Mouse (Mus musculus) liver, embryonic 12.5 days (tissue): Measurements from ENCODE around the gene Tmem203. TPM values are rescaled to one million over a fixed set of nuclear protein-coding genes. Genes with fewer than 3 reads are reported as not detected.

Experiments
- ATAC-seq: fragments of 200-750 bp; cut with Nextera tagmentation; 2 replicates; pipeline ENCODE4 v1.8.0; 2017; ENCODE audit warnings: moderate number of reproducible peaks, mild to moderate bottlenecking, moderate library complexity
- H3K27ac ChIP-seq: fragments of 300-500 bp; sonication (generic); 2 replicates; pipeline ENCODE4 v1.5.1; 2016; ENCODE audit warnings: mild to moderate bottlenecking
- H3K27me3 ChIP-seq: fragments of 300-500 bp; sonication (generic); replicated peaks from 2 replicates; pipeline ENCODE4 v1.6.1; 2016; ENCODE audit warnings: mild to moderate bottlenecking, moderate library complexity
- H3K36me3 ChIP-seq: fragments of 300-500 bp; sonication (generic); 2 replicates; pipeline ENCODE4 v1.6.1; 2016; ENCODE audit warnings: mild to moderate bottlenecking, moderate library complexity
- H3K4me1 ChIP-seq: fragments of 300-500 bp; sonication (generic); 2 replicates; pipeline ENCODE4 v1.6.1; 2016
- H3K4me2 ChIP-seq: fragments of 300-500 bp; sonication (generic); 2 replicates; pipeline ENCODE4 v1.6.1; 2016; ENCODE audit warnings: mild to moderate bottlenecking, moderate library complexity
- H3K4me3 ChIP-seq: fragments of 300-500 bp; sonication (generic); 2 replicates; pipeline ENCODE4 v1.5.1; 2016; ENCODE audit warnings: mild to moderate bottlenecking, moderate library complexity
- H3K9ac ChIP-seq: fragments of 300-500 bp; sonication (generic); 2 replicates; pipeline ENCODE4 v1.6.1; 2016; ENCODE audit warnings: mild to moderate bottlenecking, moderate library complexity
- H3K9me3 ChIP-seq: fragments of 300-500 bp; sonication (generic); replicated peaks from 2 replicates; pipeline ENCODE4 v1.6.1; 2016; ENCODE audit warnings: mild to moderate bottlenecking, moderate library complexity
- WGBS: fragments of 180-500 bp; shearing (Covaris S2); methylation state at CpG from one replicate; pipeline ENCODE4 v1.1.7; 2016; ENCODE audit not compliant: insufficient replicate concordance; 5-methylcytosine and 5-hydroxymethylcytosine counted together
- polyA plus RNA-seq: library from polyadenylated mRNA; unstranded; fragments of >200 nt; fragmentation: Nextera tagmentation; extraction: Ambion mirVana; gene quantifications from 2 replicates; pipeline ENCODE4 v1.2.1, GENCODE M21; 2016

Tmem203 gene
- polyA plus RNA-seq, 1 experiment from 2014 or later = 16.2 TPM

DNA sequence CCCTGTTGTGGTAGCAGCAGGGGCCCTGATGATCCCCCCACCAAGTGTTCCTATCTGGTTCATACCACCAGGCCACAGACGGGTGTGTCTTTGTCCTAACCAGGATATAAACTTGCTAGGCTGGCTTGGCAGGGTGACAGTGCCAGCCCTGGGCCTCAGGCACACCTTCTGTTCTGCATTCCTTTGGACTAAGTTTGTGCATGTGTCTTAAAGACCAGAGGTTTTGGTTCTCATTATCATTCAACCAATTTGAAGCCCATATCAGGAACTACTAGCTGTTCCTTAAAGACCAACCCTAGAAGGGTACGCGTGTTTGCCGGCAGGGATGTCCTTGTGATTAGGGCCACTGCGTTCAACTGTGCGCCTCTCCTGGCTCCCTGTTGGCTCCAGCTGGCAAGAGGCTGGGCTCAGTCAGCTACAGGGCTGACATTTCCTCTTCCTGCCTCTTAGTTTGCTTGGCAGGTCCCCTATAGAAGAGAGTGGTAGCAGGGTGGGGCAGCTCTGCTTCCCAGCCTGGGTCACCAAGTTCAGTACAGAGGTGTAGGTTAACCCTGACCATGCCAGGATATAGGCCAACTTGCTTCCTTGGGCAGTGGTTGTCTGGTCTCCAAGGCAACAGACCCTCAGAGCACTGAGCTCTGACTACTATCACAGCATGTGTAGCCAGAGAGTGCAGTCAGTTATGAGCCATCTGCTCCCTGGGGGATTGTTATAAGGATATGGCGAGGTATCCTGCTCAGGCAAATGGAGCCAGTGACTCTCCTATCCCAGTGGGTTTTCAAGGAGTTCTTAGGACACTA is 31.8 kb downstream of the Tmem203 start:
- H3K9me3 ChIP-seq = no peaks in the 10 kb centered on the region
- H3K27me3 ChIP-seq = peaks cover 44% of the 10 kb centered on the region
- peaks cover 45% of the 10 kb centered on the region for H3K36me3 ChIP-seq
- H3K4me1 ChIP-seq = peaks cover 25% of the 10 kb centered on the region
- WGBS = 33% methylated on average over 7 of the region's 7 CpGs
- H3K27ac ChIP-seq = no peak overlapping the region
- H3K4me2 ChIP-seq = peak overlapping the region; percentile 21
- H3K9ac ChIP-seq = no peak overlapping the region
- no peak overlapping the region for H3K4me3 ChIP-seq
- ATAC-seq = peak; percentile 56; the same call in 1 of the 2 replicates

DNA sequence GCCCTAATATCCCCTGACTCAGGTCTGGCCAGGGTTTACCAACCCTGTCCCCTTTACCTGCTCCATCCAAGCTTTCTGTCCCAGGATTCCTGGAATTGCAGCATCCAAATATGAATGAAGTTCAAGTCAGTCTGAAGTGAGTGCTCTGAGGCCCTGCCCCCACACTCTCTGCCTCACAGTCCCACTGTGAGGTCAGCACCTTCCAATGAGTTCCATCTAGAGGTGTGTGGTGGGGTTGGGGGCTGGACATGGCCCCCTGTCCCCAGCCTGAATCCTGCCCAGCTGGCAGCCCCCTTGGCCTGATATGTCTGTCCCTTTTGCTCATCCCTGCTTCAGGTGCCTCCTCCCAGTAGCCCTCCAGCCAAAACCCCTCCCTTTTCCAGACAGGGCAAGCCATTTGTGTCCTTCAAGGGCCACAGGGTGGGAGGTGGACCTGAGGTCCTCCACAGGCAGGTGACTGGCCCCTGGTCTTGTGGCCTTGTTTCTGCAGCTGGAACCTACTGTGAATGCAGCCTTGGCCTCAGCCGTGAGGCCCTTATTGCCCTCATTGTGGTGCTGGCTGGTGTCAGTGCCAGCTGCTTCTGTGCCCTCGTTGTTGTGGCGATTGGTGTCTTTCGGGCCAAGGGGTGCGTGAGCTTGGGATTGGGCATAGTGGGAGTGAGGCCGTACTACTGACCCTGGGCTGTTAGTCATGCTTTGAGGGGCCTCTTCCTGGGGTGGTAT is 32.8 kb downstream of the Tmem203 start, which contains the start of gene Tmem210:
Gene Tmem210 (plus strand): TSS at position 219 of the 723 bp plus-strand sequence.
- H3K27me3 ChIP-seq = peaks cover 54% of the 10 kb centered on the region
- no peak for ATAC-seq

DNA sequence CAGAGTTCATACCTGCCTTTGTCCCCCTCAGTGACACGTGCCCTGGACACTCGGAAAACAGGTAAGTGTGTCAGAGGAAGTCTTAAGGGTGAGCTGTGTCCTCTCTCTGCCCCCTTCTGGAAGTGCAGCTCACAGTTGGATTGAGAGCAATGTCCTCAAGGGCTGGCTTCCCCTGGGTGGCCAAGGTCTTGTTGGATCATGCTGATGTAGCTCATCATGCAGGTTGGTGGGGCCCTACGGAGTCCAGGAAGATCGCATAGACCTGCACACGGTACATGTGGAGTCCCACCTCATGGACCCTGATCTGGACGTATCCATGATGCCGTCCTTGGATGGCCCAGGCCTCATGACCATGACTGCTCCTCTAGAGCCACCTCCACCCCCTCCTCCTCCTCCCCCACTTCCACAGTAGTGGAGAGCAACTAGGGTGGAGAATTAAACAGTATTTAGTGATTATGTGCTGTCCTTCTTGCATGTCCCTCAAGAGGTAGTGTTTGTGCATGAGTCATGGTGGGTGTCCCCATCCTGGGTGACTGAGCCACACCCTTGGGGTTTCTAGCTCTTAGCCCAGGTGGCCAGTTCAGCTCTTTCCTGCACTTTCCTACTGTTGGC is 33.6 kb downstream of the Tmem203 start:
- Histone ChIP-seq H3K4me1 (peaks cover 31% of the 10 kb centered on the region), H3K36me3 (peaks cover 26% of the 10 kb centered on the region), H3K9ac (no peak overlapping the region), H3K27ac (no peak overlapping the region), H3K4me3 (no peak overlapping the region), H3K27me3 (peaks cover 62% of the 10 kb centered on the region), H3K9me3 (no peaks in the 10 kb centered on the region), H3K4me2 (no peak overlapping the region)
- 68% methylated on average over 7 of the region's 7 CpGs for WGBS
- ATAC-seq = no peak

More for the DNA sequence above, 32.8 kb downstream of the Tmem203 start, which contains the start of gene Tmem210:
- Histone ChIP-seq H3K4me3 (no peak within 1 kb of the TSS), H3K4me2 (peak within 1 kb of the TSS; percentile 21; the same call in 1 of the 2 replicates), H3K9ac (no peak within 1 kb of the TSS), H3K4me1 (peaks cover 31% of the 10 kb centered on the region), H3K27ac (no peak within 1 kb of the TSS), H3K9me3 (no peaks in the 10 kb centered on the region), H3K36me3 (peaks cover 34% of the 10 kb centered on the region)
- WGBS = 79% methylated on average over 6 of the region's 6 CpGs

DNA sequence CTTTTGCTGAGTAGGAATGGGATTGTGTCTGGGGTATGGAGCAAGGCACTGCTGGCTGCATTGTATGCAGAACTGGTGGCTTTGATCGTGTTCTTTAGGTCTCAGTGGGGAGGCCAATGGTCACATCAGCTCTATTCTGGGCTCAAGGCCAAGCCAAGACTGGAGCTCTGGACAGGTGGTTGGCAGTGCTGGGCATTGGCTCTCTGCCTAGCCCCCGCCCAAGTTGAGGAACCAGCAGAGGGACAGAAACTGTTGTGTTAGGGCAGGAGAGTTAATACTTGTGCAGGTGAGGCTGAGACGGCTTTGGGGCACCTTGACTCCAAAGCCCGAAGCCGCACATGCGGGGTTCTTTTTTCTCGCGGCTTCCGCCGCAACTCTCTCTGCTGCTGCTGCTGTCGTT is 34.4 kb downstream of the Tmem203 start, which contains the start of gene Lrrc26:
Gene Lrrc26 (plus strand): TSS at position 265 of the 400 bp plus-strand sequence.
- 14% methylated on average over 11 of the region's 11 CpGs for WGBS
- H3K4me1 ChIP-seq = peaks cover 31% of the 10 kb centered on the region
- H3K9me3 ChIP-seq = no peaks in the 10 kb centered on the region
- no peak within 1 kb of the TSS for H3K4me2 ChIP-seq
- no peak within 1 kb of the TSS for H3K27ac ChIP-seq
- no peak within 1 kb of the TSS for H3K9ac ChIP-seq
- peaks cover 70% of the 10 kb centered on the region for H3K27me3 ChIP-seq
- ATAC-seq = no peak
- H3K4me3 ChIP-seq = no peak within 1 kb of the TSS
- peaks cover 18% of the 10 kb centered on the region for H3K36me3 ChIP-seq

DNA sequence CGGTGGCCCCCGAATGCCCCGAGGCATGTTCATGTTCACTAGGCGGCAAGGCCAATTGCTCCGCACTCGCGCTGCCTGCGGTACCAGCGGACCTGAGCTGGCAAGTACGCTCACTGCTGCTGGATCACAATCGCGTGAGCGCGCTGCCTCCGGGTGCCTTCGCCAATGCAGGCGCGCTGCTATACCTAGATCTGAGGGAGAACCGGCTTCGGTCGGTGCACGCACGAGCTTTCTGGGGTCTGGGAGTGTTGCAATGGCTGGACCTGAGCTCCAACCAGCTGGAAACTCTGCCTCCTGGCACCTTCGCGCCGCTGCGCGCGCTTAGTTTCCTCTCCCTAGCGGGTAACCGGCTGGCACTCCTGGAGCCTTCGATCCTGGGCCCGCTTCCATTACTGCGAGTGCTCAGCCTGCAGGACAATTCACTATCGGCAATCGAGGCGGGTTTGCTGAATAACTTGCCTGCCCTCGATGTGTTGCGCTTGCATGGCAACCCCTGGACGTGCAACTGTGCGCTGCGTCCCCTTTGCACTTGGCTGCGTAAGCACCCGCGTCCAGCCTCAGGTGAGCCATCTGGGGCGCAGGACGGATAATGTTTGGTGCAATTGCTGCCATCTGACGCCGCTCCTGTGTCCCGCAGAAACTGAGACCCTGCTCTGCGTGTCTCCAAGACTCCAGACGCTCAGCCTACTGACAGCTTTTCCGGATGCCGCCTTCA is 35.0 kb downstream of the Tmem203 start:
- peaks cover 76% of the 10 kb centered on the region for H3K27me3 ChIP-seq
- peaks cover 12% of the 10 kb centered on the region for H3K36me3 ChIP-seq
- no peak overlapping the region for H3K9ac ChIP-seq
- H3K4me2 ChIP-seq = no peak overlapping the region
- ATAC-seq = no peak
- no peak overlapping the region for H3K4me3 ChIP-seq
- H3K27ac ChIP-seq = no peak overlapping the region
- 3% methylated on average over 54 of the region's 54 CpGs for WGBS
- H3K4me1 ChIP-seq = peaks cover 31% of the 10 kb centered on the region
- H3K9me3 ChIP-seq = no peaks in the 10 kb centered on the region

DNA sequence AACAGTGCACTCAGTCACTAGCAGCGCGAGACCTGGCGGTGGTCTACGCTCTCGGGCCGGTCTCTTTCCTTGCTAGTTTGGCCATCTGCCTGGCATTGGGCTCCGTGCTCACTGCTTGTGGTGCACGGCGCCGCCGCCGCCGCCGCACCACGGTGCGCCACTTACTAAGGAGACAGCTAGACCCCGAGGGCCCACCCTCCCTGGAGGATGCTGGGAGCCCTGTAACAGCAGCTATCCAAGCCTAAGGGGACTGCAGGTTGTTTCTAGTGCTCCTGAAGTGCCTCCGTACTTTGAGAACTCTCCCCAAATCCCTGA is 35.5 kb downstream of the Tmem203 start:
- ATAC-seq = no peak
- H3K36me3 ChIP-seq = peaks cover 7% of the 10 kb centered on the region
- peaks cover 28% of the 10 kb centered on the region for H3K4me1 ChIP-seq
- H3K27ac ChIP-seq = no peak overlapping the region
- peaks cover 81% of the 10 kb centered on the region for H3K27me3 ChIP-seq
- H3K9ac ChIP-seq = no peak overlapping the region
- H3K4me3 ChIP-seq = no peak overlapping the region
- WGBS = 4% methylated on average over 18 of the region's 18 CpGs
- H3K9me3 ChIP-seq = no peaks in the 10 kb centered on the region
- H3K4me2 ChIP-seq = no peak overlapping the region

DNA sequence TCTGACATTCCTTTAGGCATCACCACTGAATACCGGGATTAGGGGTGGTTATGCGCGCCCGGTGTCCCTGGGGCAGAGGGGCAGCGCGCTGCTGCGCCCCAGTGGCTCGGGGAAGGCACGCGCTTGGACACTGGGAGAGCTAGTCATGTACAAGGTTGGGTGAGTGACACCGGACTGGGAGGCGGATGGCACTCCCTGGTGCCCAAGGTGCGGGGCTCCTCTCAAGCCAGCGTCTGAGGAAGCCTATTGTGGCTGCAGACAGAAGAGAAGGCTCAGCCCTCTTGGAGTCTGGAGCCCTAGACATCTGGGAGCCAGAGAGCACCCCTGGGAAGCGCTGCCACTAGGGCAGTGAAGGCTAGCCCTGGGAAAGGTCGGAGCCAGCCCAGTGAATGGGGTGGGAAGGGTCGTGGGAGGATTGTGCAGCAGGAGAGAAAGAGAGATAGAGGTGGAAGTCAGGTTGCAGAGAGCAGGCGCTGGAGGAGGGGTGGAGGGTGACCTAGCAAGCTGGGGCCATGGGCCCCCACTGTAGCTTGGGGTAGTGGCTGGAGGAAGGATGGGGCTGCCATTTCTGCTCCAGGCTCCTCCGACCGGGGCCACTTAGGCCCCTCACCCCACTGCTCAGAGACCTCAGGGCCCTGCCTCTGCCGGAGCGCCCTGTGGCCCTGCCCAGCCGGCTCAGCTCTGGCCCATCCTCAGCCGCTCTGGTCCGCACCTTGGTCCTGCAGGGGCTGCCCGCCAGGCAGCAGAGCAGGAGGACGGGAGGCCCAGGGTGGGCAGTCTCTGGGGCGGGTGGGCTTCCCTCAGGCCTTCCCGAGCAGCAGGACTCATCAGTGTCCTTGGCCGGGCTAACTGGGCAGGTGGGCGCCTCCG is 36.2 kb downstream of the Tmem203 start:
- Histone ChIP-seq H3K9me3 (no peaks in the 10 kb centered on the region), H3K9ac (no peak overlapping the region), H3K4me1 (peaks cover 21% of the 10 kb centered on the region), H3K27ac (no peak overlapping the region), H3K36me3 (peaks cover under 1% of the 10 kb centered on the region; the same call in 1 of the 2 replicates), H3K4me3 (no peak overlapping the region), H3K4me2 (peak overlapping the region; percentile 60), H3K27me3 (peaks cover 88% of the 10 kb centered on the region)
- 10% methylated on average over 32 of the region's 32 CpGs for WGBS
- ATAC-seq = no peak

DNA sequence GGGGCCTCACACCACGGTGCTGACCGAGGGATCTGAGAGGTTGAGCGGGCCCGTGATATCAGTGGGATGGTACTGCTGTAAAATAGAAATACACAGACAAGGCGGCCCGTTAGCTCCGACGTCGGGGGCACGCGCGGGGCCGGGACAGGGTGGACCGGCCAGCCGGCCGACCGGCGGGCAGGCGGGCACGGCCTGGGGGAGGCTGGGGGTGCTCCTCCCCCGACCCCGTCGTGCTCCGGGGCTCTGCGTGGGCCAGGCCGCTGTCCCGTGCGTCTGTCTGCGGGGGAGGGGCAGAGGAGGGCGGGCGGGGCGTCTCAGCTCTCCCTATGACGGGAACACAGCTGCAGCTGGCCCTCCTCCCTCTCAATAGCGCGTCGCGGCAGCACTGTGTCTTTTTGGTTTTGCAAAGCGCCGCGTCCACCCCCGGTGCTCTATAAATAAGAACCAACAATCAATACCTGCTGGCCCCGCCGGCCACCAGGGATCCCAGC is 36.9 kb downstream of the Tmem203 start:
- Histone ChIP-seq H3K9ac (no peak overlapping the region), H3K4me3 (peak overlapping the region; percentile 33), H3K27ac (no peak overlapping the region), H3K27me3 (peaks cover 95% of the 10 kb centered on the region), H3K9me3 (no peaks in the 10 kb centered on the region), H3K36me3 (no peaks in the 10 kb centered on the region), H3K4me2 (peak overlapping the region; percentile 60), H3K4me1 (peaks cover 15% of the 10 kb centered on the region)
- 0 out of 2 replicates have a peak, but pooled peaks have one; percentile 19 for ATAC-seq
- WGBS = 5% methylated on average over 39 of the region's 43 CpGs

DNA sequence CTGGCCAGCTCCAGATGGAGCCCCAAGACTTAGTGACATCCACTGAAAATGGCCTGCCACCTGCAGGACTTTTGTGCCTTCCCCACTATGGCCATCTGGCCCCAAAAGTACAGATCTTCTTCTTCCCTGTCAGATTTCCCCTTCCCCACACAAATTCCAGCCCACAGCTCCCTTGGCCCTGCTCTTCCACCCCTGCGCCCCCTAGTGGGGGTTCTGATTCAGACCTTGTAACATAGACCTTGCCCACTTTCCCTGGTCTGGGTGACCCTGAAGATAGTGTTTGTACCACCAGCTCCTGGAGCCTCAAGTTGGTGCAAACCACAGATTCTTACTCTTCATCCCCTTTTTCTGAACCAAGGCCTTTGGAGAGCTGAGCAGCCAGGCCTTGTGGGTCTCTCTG is 37.6 kb downstream of the Tmem203 start:
- ATAC-seq = no peak
- no peak overlapping the region for H3K9ac ChIP-seq
- H3K4me3 ChIP-seq = no peak overlapping the region
- H3K4me2 ChIP-seq = no peak overlapping the region
- H3K27me3 ChIP-seq = peaks cover 100% of the 10 kb centered on the region
- H3K9me3 ChIP-seq = no peaks in the 10 kb centered on the region
- H3K4me1 ChIP-seq = peaks cover 11% of the 10 kb centered on the region
- H3K36me3 ChIP-seq = no peaks in the 10 kb centered on the region
- no peak overlapping the region for H3K27ac ChIP-seq
- WGBS = 0% methylated on average over 1 of the region's 1 CpGs

DNA sequence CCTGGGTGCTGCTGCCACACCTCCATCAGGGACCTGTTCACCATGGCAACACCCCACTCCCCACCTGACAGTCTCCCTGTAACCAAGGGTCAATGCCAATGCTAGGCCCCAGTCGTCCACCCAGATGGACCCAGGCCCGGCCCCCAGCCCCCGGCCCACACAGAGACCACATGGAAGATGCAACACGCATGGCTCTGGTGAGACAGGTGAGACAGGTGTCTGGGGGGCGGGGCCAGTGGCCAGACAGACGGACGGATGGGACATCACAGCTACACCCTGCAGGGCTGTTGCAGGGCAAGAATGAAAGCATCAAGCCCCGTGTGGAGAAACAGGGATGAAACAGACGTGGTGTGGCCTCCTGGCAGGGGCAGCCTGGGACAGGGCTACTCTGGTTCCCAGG is 38.5 kb downstream of the Tmem203 start:
- Histone ChIP-seq H3K36me3 (no peaks in the 10 kb centered on the region), H3K27ac (no peak overlapping the region), H3K9me3 (no peaks in the 10 kb centered on the region), H3K4me3 (no peak overlapping the region), H3K4me1 (peaks cover 11% of the 10 kb centered on the region), H3K27me3 (peaks cover 99% of the 10 kb centered on the region), H3K9ac (no peak overlapping the region), H3K4me2 (no peak overlapping the region)
- 62% methylated on average over 9 of the region's 9 CpGs for WGBS
- no peak for ATAC-seq

DNA sequence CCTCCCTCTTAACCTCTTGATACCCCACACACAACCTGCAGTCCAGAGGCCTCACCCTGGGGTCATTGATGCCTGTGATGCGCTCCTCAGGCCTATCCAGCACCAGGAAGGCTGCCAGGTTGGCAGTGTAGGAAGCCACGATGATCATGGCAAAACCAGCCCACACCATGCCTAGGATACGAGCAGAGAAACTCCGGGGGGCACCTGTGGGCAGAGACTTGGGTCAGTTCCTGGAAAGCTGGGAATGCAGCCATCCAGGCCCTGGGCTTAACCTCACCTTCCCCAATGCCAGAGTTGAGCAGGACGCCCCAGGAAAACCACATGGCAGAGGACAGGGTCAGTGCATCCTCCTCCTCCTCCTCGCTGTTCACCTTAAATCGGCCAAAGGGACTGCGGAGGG is 41.9 kb downstream of the Tmem203 start:
- WGBS = 66% methylated on average over 8 of the region's 8 CpGs
- peaks cover 75% of the 10 kb centered on the region for H3K27me3 ChIP-seq
- H3K4me3 ChIP-seq = no peak overlapping the region

More for the DNA sequence above, 41.9 kb downstream of the Tmem203 start:
- Histone ChIP-seq H3K36me3 (no peaks in the 10 kb centered on the region), H3K9ac (no peak overlapping the region), H3K9me3 (no peaks in the 10 kb centered on the region), H3K27ac (no peak overlapping the region), H3K4me1 (peaks cover 5% of the 10 kb centered on the region), H3K4me2 (no peak overlapping the region)
- no peak for ATAC-seq
